In genomic region chr5:110101716-110102347, GRCm38 (mm10) we compare ENCODE assay signal across 9 mouse cellular contexts. TPM values are rescaled to one million over a fixed set of nuclear protein-coding genes. Genes with fewer than 3 reads are reported as not detected.
DNase-seq lines count a peak whose midpoint lies in the region; ATAC-seq lines count a peak whose summit lies in the region.
"Had no signal": no experiment of that assay in that cellular context is flagged by ENCODE, and none has a peak within 500 bp of the region (broad histone marks: within the 10 kb centered on the region; RNA-seq: fewer than 3 reads in every experiment).

No protein-coding gene starts in this region.

- H3K36me3 ChIP-seq in forebrain, embryonic 11.5 days (ENCODE audit: control insufficient read depth, insufficient read depth, low read length) = peaks cover 18% of the 10 kb centered on the region
- peaks cover 47% of the 10 kb centered on the region for H3K36me3 ChIP-seq in midbrain, embryonic 10.5 days

- peak; percentile 13; the same call in 1 of the 2 replicates for ATAC-seq in forebrain, embryonic 11.5 days (replicated peaks; ENCODE audit: low FRiP score)

- no peak overlapping the region for H3K9ac ChIP-seq in forebrain, embryonic 11.5 days (ENCODE audit: low read length)

- peaks cover 18% of the 10 kb centered on the region for H3K4me1 ChIP-seq in forebrain, embryonic 11.5 days (replicated peaks; ENCODE audit: control insufficient read depth, insufficient read depth, low read length)
- H3K4me1 ChIP-seq in midbrain, embryonic 10.5 days = peaks cover 43% of the 10 kb centered on the region

- WGBS in forebrain, embryonic 11.5 days = 19% methylated on average over 34 of the region's 34 CpGs
- WGBS in midbrain, embryonic 10.5 days = 23% methylated on average over 34 of the region's 34 CpGs

- peak overlapping the region; percentile 23 for H3K4me3 ChIP-seq in forebrain, embryonic 11.5 days (ENCODE audit: low read depth, low read length)
- H3K4me3 ChIP-seq in midbrain, embryonic 10.5 days = peak overlapping the region; percentile 50

- peak; percentile 53 to 64 for DNase-seq in adrenal gland, adult (ENCODE audit: inconsistent age in 2 of 2, low spot score in 1 of 2)
- no peak for DNase-seq in adrenal gland, postnatal 4 days (ENCODE audit: low spot score in 2 of 2)
- DNase-seq in adrenal gland, postnatal 25 days = peak; percentile 38
- peak; percentile 73 for DNase-seq in forebrain, embryonic 11.5 days (ENCODE audit: low spot score)
- peak; percentile 73 for DNase-seq in induced T-regulatory cell, adult 2 months (ENCODE audit: low read depth)
- peak; percentile 65 to 83 for DNase-seq in left cerebral cortex, postnatal 10 days (ENCODE audit: extremely low spot score in 1 of 2, low spot score in 2 of 2)
- peak; percentile 41 for DNase-seq in midbrain, embryonic 10.5 days (ENCODE audit: low spot score)
- DNase-seq in spleen, postnatal 36 days (ENCODE audit: low spot score in 2 of 2) = peak; percentile 18 to 29

- H3K27me3 ChIP-seq in forebrain, embryonic 11.5 days (ENCODE audit: control insufficient read depth, insufficient read depth, low read length) = 0 out of 2 replicates have a peak, but pooled peaks cover 2% of the 10 kb centered on the region
- H3K27me3 ChIP-seq in midbrain, embryonic 10.5 days (ENCODE audit: low read depth, poor library complexity, severe bottlenecking) = peaks cover 24% of the 10 kb centered on the region

- no peak overlapping the region for H3K27ac ChIP-seq in forebrain, embryonic 11.5 days (ENCODE audit: low read depth, low read length)
- no peak overlapping the region; the same call in 1 of the 2 replicates for H3K27ac ChIP-seq in midbrain, embryonic 10.5 days (replicated peaks)

- no peaks in the 10 kb centered on the region for H3K9me3 ChIP-seq in forebrain, embryonic 11.5 days (ENCODE audit: control insufficient read depth, low read length)
- no peaks in the 10 kb centered on the region; the same call in 1 of the 2 replicates for H3K9me3 ChIP-seq in midbrain, embryonic 10.5 days (replicated peaks)

- H3K4me2 ChIP-seq in forebrain, embryonic 11.5 days (ENCODE audit: low read depth, low read length, severe bottlenecking) = peak overlapping the region; percentile 55

- intact Hi-C loops in left cerebral cortex, postnatal 10 days (cut with DNase I) = no loop called here

RNA-seq across cellular contexts. Expression of gene Plcxd1, which starts 2.1 kb away (rescaled TPM):
- under 1 TPM; 0.20 to 0.25 TPM for total RNA-seq in adrenal gland, postnatal 4 days (2021)
- 0.15 and 0.29 TPM in 2 replicates for total RNA-seq in adrenal gland, postnatal 25 days (2021)
- 0.43 and 1.3 TPM in 2 replicates for polyA plus RNA-seq in forebrain, embryonic 11.5 days (2014; fragmentation: Nextera tagmentation; extraction: Ambion mirVana)
- total RNA-seq in left cerebral cortex, postnatal 10 days (2021) = 1 to 10 TPM; 5.4 to 7.3 TPM
- polyA plus RNA-seq in midbrain, embryonic 10.5 days (2016; fragmentation: Nextera tagmentation; extraction: Ambion mirVana) = 1.1 and 1.8 TPM in 2 replicates
- total RNA-seq: gastrocnemius, postnatal 4 days had no signal

RNA-seq across cellular contexts. Expression of gene Gtpbp6, which starts 6.2 kb away (rescaled TPM):
- 10 to 100 TPM; 58.3 to 59.9 TPM for total RNA-seq in adrenal gland, postnatal 4 days (2021)
- total RNA-seq in adrenal gland, postnatal 25 days (2021) = 72.3 and 75.1 TPM in 2 replicates
- 24.4 and 28.2 TPM in 2 replicates for polyA plus RNA-seq in forebrain, embryonic 11.5 days (2014; fragmentation: Nextera tagmentation; extraction: Ambion mirVana)
- total RNA-seq in left cerebral cortex, postnatal 10 days (2021) = 10 to 100 TPM; 95.4 to 100.0 TPM
- 30.0 and 36.2 TPM in 2 replicates for polyA plus RNA-seq in midbrain, embryonic 10.5 days (2016; fragmentation: Nextera tagmentation; extraction: Ambion mirVana)

RNA-seq across cellular contexts. Expression of gene Gm35315, which starts 7.6 kb away (rescaled TPM):
- under 1 TPM; 0.65 to 0.87 TPM for total RNA-seq in adrenal gland, postnatal 4 days (2021)
- total RNA-seq in adrenal gland, postnatal 25 days (2021) = 0.33 and 0.52 TPM in 2 replicates
- 1.3 and 2.7 TPM in 2 replicates for polyA plus RNA-seq in forebrain, embryonic 11.5 days (2014; fragmentation: Nextera tagmentation; extraction: Ambion mirVana)
- 1 to 10 TPM in 1 of 2 experiments, under 1 TPM in 1; 0.84 to 1.1 TPM for total RNA-seq in left cerebral cortex, postnatal 10 days (2021)
- 1.3 and 2.6 TPM in 2 replicates for polyA plus RNA-seq in midbrain, embryonic 10.5 days (2016; fragmentation: Nextera tagmentation; extraction: Ambion mirVana)

RNA-seq across cellular contexts. Expression of gene Zfp605, which starts 8.1 kb away (rescaled TPM):
- total RNA-seq in adrenal gland, postnatal 4 days (2021) = 1 to 10 TPM; 7.6 to 8.2 TPM
- total RNA-seq in adrenal gland, postnatal 25 days (2021) = 5.7 and 7.1 TPM in 2 replicates
- 6.3 and 6.4 TPM in 2 replicates for polyA plus RNA-seq in forebrain, embryonic 11.5 days (2014; fragmentation: Nextera tagmentation; extraction: Ambion mirVana)
- 10 to 100 TPM; 17.0 to 17.1 TPM for total RNA-seq in left cerebral cortex, postnatal 10 days (2021)
- polyA plus RNA-seq in midbrain, embryonic 10.5 days (2016; fragmentation: Nextera tagmentation; extraction: Ambion mirVana) = 6.0 and 7.9 TPM in 2 replicates

RNA-seq across cellular contexts. Expression of gene Gm17655, which starts 29.5 kb away (rescaled TPM):
- 10 to 100 TPM; 11.4 to 15.8 TPM for total RNA-seq in adrenal gland, postnatal 4 days (2021)
- total RNA-seq in adrenal gland, postnatal 25 days (2021) = 7.5 and 7.7 TPM in 2 replicates
- 5.7 and 6.4 TPM in 2 replicates for polyA plus RNA-seq in forebrain, embryonic 11.5 days (2014; fragmentation: Nextera tagmentation; extraction: Ambion mirVana)
- 10 to 100 TPM in 1 of 2 experiments, 1 to 10 TPM in 1; 9.6 to 12.0 TPM for total RNA-seq in left cerebral cortex, postnatal 10 days (2021)
- polyA plus RNA-seq in midbrain, embryonic 10.5 days (2016; fragmentation: Nextera tagmentation; extraction: Ambion mirVana) = 4.9 and 5.9 TPM in 2 replicates

Comparison
In these comparisons a context has a peak if more than half of its experiments do, and no peak if none do; other contexts are left out.
1. DNase-seq: peak in adrenal gland, adult (2 of 2), adrenal gland, postnatal 25 days (single experiment), forebrain, embryonic 11.5 days (single experiment), induced T-regulatory cell, adult 2 months (single experiment), left cerebral cortex, postnatal 10 days (2 of 2), midbrain, embryonic 10.5 days (single experiment) and spleen, postnatal 36 days (2 of 2); none in adrenal gland, postnatal 4 days (0 of 2).